Mouse (Mus musculus): ENCODE data around the gene 2300002M23Rik. TPM values are rescaled to one million over a fixed set of nuclear protein-coding genes. Genes with fewer than 3 reads are reported as not detected.

2300002M23Rik gene
- polyA plus RNA-seq, 1 experiment from 2014 or later = not detected

DNA sequence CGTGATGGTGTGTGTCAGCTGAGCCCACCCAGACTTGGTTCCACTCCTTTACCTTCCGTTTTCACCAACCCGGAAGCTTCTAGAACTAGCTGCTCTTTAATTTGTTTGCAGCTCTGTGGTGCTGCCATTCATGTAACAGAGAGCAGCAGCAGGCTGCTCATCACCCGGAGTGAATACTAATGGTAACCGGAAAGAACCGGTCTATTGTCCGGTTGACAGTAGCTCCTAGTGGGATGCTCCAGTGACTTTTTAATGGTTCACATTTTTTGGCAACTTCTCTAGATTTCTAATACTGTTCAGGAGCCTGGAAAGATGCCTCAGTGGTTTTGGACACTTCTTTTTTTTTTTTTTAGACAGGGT lies 23.9 kb downstream of the 2300002M23Rik start:
- Histone ChIP-seq H3K9ac (no peak overlapping the region), H3K4me2 (no peak overlapping the region), H3K4me1 (peaks cover 4% of the 10 kb centered on the region; the same call in 1 of the 2 replicates), H3K9me3 (0 out of 2 replicates have a peak, but pooled peaks cover 4% of the 10 kb centered on the region), H3K36me3 (replicated peaks) (no peaks in the 10 kb centered on the region), H3K4me3 (replicated peaks) (no peak overlapping the region), H3K27me3 (0 out of 2 replicates have a peak, but pooled peaks cover under 1% of the 10 kb centered on the region), H3K27ac (no peak overlapping the region)
- no peak for ATAC-seq (ENCODE audit: low FRiP score)
- WGBS = 83% methylated on average over 7 of the region's 7 CpGs

GRCm38 (mm10) chr17:35591731-35592130 lies 24.5 kb downstream of the 2300002M23Rik start:
- 96% methylated on average over 15 of the region's 15 CpGs for WGBS
- no peak for ATAC-seq (ENCODE audit: low FRiP score)
- H3K4me3 ChIP-seq (replicated peaks) = no peak overlapping the region
- no peaks in the 10 kb centered on the region for H3K27me3 ChIP-seq
- no peak overlapping the region for H3K4me2 ChIP-seq
- no peak overlapping the region for H3K9ac ChIP-seq
- no peak overlapping the region for H3K27ac ChIP-seq
- peaks cover 4% of the 10 kb centered on the region; the same call in 1 of the 2 replicates for H3K4me1 ChIP-seq
- H3K9me3 ChIP-seq = 0 out of 2 replicates have a peak, but pooled peaks cover 4% of the 10 kb centered on the region
- no peaks in the 10 kb centered on the region for H3K36me3 ChIP-seq (replicated peaks)

GRCm38 (mm10) chr17:35592131-35592530 lies 24.9 kb downstream of the 2300002M23Rik start:
- H3K4me1 ChIP-seq = peaks cover 4% of the 10 kb centered on the region; the same call in 1 of the 2 replicates
- no peak overlapping the region for H3K4me2 ChIP-seq
- no peak overlapping the region for H3K27ac ChIP-seq
- no peak overlapping the region for H3K4me3 ChIP-seq (replicated peaks)
- 91% methylated on average over 9 of the region's 9 CpGs for WGBS
- 0 out of 2 replicates have a peak, but pooled peaks cover 3% of the 10 kb centered on the region for H3K9me3 ChIP-seq
- no peaks in the 10 kb centered on the region for H3K27me3 ChIP-seq
- H3K36me3 ChIP-seq (replicated peaks) = no peaks in the 10 kb centered on the region
- no peak overlapping the region for H3K9ac ChIP-seq
- no peak for ATAC-seq (ENCODE audit: low FRiP score)

- H3K4me1 ChIP-seq = no peaks in the 10 kb centered on the region
- H3K27me3 ChIP-seq = no peaks in the 10 kb centered on the region
- no peak for ATAC-seq (ENCODE audit: low FRiP score)
- H3K27ac ChIP-seq = no peak overlapping the region
- H3K9me3 ChIP-seq = no peaks in the 10 kb centered on the region
- no peak overlapping the region for H3K9ac ChIP-seq
- WGBS = 45% methylated on average over 4 of the region's 4 CpGs
- H3K4me3 ChIP-seq (replicated peaks) = no peak overlapping the region
- no peak overlapping the region for H3K4me2 ChIP-seq
- no peaks in the 10 kb centered on the region for H3K36me3 ChIP-seq (replicated peaks)
Observed at GRCm38 (mm10) chr17:35593786-35594185, 26.5 kb downstream of the 2300002M23Rik start.

GRCm38 (mm10) chr17:35594456-35594855 lies 27.2 kb downstream of the 2300002M23Rik start:
- Histone ChIP-seq H3K27me3 (no peaks in the 10 kb centered on the region), H3K36me3 (replicated peaks) (no peaks in the 10 kb centered on the region), H3K4me1 (no peaks in the 10 kb centered on the region), H3K9ac (no peak overlapping the region), H3K4me3 (replicated peaks) (no peak overlapping the region), H3K4me2 (no peak overlapping the region), H3K9me3 (no peaks in the 10 kb centered on the region), H3K27ac (no peak overlapping the region)
- ATAC-seq (ENCODE audit: low FRiP score) = no peak
- WGBS = 90% methylated on average over 7 of the region's 7 CpGs

DNA sequence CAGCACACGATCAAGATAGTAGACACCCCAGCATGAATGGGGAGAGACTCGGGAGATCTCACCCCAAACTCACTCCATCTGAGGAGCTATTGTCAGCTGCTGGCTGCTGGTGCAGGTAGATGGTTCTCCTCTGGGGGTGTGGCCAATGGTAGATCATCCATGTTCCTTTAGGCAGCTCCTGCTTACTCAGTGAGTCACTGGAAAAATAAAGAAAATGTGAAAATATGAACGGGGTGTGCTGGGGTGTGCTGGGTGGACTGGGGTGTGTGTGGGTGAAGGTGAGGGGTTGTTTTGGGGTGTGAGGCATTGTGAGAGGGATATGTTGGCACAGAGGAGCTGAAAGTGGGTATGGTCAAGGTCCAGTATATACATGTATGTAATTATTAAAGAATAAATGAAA lies 30.1 kb downstream of the 2300002M23Rik start:
- Histone ChIP-seq H3K27me3 (no peaks in the 10 kb centered on the region; the same call in 1 of the 2 replicates), H3K4me3 (replicated peaks) (no peak overlapping the region), H3K9me3 (no peaks in the 10 kb centered on the region), H3K27ac (no peak overlapping the region), H3K9ac (no peak overlapping the region), H3K4me1 (no peaks in the 10 kb centered on the region), H3K4me2 (no peak overlapping the region), H3K36me3 (replicated peaks) (no peaks in the 10 kb centered on the region)
- 92% methylated on average over 3 of the region's 3 CpGs for WGBS
- ATAC-seq (ENCODE audit: low FRiP score) = no peak

DNA sequence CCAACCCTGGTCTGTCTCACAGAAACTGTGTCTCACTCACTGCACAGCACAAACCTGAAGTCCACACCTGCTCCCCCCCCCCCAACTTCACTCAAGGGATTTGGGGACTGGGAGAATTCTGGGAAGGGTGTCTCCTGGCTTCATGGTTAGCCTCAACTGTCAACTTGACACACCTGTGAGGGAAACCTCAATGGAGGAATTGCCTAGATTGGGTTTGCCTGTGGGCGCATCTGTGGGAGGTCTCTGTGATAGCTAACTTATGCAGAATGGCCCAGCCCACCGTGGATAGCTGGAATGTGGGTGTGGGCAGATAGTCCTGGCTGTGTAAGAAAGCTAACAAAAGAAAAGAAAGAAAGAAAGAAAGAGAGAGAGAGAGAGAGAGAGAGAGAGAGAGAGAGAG lies 34.0 kb downstream of the 2300002M23Rik start, which contains the start of gene Sfta2:
TSS of gene Sfta2 (plus strand) at position 301 of the 400 bp plus-strand sequence.
- H3K4me1 ChIP-seq = no peaks in the 10 kb centered on the region
- no peak within 1 kb of the TSS for H3K4me3 ChIP-seq (replicated peaks)
- WGBS = 69% methylated on average over 2 of the region's 2 CpGs

DNA sequence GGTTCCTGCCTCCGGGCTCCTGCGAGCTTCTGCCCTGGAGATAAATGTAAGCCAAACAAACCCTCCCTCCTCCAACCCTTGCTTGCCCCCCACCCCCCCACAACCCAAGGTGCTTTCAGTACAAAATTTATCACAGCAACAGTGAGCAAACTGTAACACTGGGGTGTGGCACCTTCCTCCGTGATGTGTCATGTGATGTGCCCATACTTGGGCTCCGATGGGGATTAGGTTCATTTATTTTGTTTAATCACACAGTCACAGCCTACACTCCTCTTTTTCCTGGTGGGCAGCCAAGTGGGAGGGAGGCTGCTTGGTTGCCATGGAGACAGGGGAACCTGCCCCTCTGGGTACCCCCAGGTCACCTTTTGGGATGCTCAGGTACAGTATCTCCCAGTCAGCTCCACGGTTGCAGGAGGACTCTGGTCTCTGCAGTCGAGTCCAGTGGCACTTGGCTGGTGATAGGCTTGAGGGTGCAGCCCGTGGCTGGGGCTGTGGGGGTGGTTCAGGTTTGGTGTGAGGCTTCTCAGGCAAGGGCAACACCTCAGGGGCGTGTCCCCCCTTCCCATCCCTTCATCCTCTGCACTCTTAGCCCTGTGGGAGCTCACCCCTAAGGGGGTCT lies 34.6 kb downstream of the 2300002M23Rik start:
- no peak for ATAC-seq (ENCODE audit: low FRiP score)
- no peak overlapping the region for H3K4me3 ChIP-seq (replicated peaks)
- WGBS = 62% methylated on average over 8 of the region's 8 CpGs

More for the DNA sequence above, 34.0 kb downstream of the 2300002M23Rik start, which contains the start of gene Sfta2:
- H3K27me3 ChIP-seq = no peaks in the 10 kb centered on the region; the same call in 1 of the 2 replicates
- no peak within 1 kb of the TSS for H3K4me2 ChIP-seq
- ATAC-seq (ENCODE audit: low FRiP score) = no peak
- no peaks in the 10 kb centered on the region for H3K36me3 ChIP-seq (replicated peaks)
- H3K9me3 ChIP-seq = no peaks in the 10 kb centered on the region
- no peak within 1 kb of the TSS for H3K27ac ChIP-seq
- no peak within 1 kb of the TSS for H3K9ac ChIP-seq

DNA sequence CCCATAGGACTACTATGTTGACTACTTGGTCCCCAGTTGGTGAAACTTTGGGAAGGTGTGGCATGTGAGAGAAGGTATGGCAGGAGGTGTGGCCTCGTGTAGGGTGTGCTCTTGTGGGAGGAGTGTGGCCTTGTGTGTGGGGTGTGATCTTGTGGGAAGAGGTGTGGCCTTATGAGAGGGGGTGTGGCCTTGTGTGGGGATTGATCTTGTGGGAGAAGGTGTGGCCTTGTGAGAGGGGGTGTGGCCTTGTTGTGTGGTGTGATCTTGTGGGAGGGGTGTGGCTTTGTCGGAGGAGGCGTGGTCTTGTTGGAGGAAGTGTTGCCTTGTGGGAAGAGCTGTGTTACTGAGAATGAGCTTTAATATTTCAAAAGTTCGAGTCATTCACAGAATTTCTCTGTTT lies 49.9 kb downstream of the 2300002M23Rik start:
- H3K9ac ChIP-seq = no peak overlapping the region
- 83% methylated on average over 4 of the region's 4 CpGs for WGBS
- no peak overlapping the region for H3K4me2 ChIP-seq
- H3K9me3 ChIP-seq = no peaks in the 10 kb centered on the region
- no peak overlapping the region for H3K27ac ChIP-seq
- no peaks in the 10 kb centered on the region for H3K27me3 ChIP-seq
- no peaks in the 10 kb centered on the region for H3K4me1 ChIP-seq
- H3K36me3 ChIP-seq (replicated peaks) = no peaks in the 10 kb centered on the region
- no peak for ATAC-seq (ENCODE audit: low FRiP score)
- H3K4me3 ChIP-seq (replicated peaks) = no peak overlapping the region

More for the DNA sequence above, 34.6 kb downstream of the 2300002M23Rik start:
- H3K27me3 ChIP-seq = no peaks in the 10 kb centered on the region; the same call in 1 of the 2 replicates
- no peak overlapping the region for H3K9ac ChIP-seq
- H3K4me2 ChIP-seq = no peak overlapping the region
- no peak overlapping the region for H3K27ac ChIP-seq
- H3K4me1 ChIP-seq = no peaks in the 10 kb centered on the region
- H3K9me3 ChIP-seq = no peaks in the 10 kb centered on the region
- H3K36me3 ChIP-seq (replicated peaks) = no peaks in the 10 kb centered on the region

Other genes starting within 250 kb of the 2300002M23Rik start
- gene H2-Q1, start 247.0 kb upstream of the 2300002M23Rik start, polyA plus RNA-seq (2016; fragmentation: Nextera tagmentation; extraction: Ambion mirVana) = not detected in 2 replicates
- not detected in 2 replicates for gene H2-Q2, start 225.2 kb upstream of the 2300002M23Rik start, polyA plus RNA-seq (2016; fragmentation: Nextera tagmentation; extraction: Ambion mirVana)
- 1.3 and 1.6 TPM in 2 replicates for gene H2-Q4, start 187.8 kb upstream of the 2300002M23Rik start, polyA plus RNA-seq (2016; fragmentation: Nextera tagmentation; extraction: Ambion mirVana)
- gene H2-Q6, start 142.6 kb upstream of the 2300002M23Rik start, polyA plus RNA-seq (2016; fragmentation: Nextera tagmentation; extraction: Ambion mirVana) = 0.23 and 0.34 TPM in 2 replicates
- gene H2-Q7, start 128.3 kb upstream of the 2300002M23Rik start, polyA plus RNA-seq (2016; fragmentation: Nextera tagmentation; extraction: Ambion mirVana) = 5.1 and 5.6 TPM in 2 replicates
- gene H2-Q10, start 97.4 kb upstream of the 2300002M23Rik start, polyA plus RNA-seq (2016; fragmentation: Nextera tagmentation; extraction: Ambion mirVana) = 0.04 TPM in 1 of 2 replicates, not detected in the other
- 0.14 TPM in 1 of 2 replicates, not detected in the other for gene Pou5f1, start 61.4 kb upstream of the 2300002M23Rik start, polyA plus RNA-seq (2016; fragmentation: Nextera tagmentation; extraction: Ambion mirVana)
- 53.4 and 59.0 TPM in 2 replicates for gene Tcf19, start 50.6 kb upstream of the 2300002M23Rik start, polyA plus RNA-seq (2016; fragmentation: Nextera tagmentation; extraction: Ambion mirVana)
- gene Cchcr1, start 50.4 kb upstream of the 2300002M23Rik start, polyA plus RNA-seq (2016; fragmentation: Nextera tagmentation; extraction: Ambion mirVana) = 19.0 and 19.1 TPM in 2 replicates
- 1.1 and 1.5 TPM in 2 replicates for gene Psors1c2, start 34.2 kb upstream of the 2300002M23Rik start, polyA plus RNA-seq (2016; fragmentation: Nextera tagmentation; extraction: Ambion mirVana)
- gene Cdsn, start 15.3 kb upstream of the 2300002M23Rik start, polyA plus RNA-seq (2016; fragmentation: Nextera tagmentation; extraction: Ambion mirVana) = not detected in 2 replicates
- not detected in 2 replicates for gene Sfta2, start 34.1 kb downstream of the 2300002M23Rik start, polyA plus RNA-seq (2016; fragmentation: Nextera tagmentation; extraction: Ambion mirVana)
- not detected in 2 replicates for gene Gm9573, start 59.2 kb downstream of the 2300002M23Rik start, polyA plus RNA-seq (2016; fragmentation: Nextera tagmentation; extraction: Ambion mirVana)
- gene Mucl3, start 76.2 kb downstream of the 2300002M23Rik start, polyA plus RNA-seq (2016; fragmentation: Nextera tagmentation; extraction: Ambion mirVana) = 0.09 TPM in 1 of 2 replicates, not detected in the other
- gene Vars2, start 100.1 kb downstream of the 2300002M23Rik start, polyA plus RNA-seq (2016; fragmentation: Nextera tagmentation; extraction: Ambion mirVana) = 16.8 and 22.3 TPM in 2 replicates
- gene Gtf2h4, start 106.3 kb downstream of the 2300002M23Rik start, polyA plus RNA-seq (2016; fragmentation: Nextera tagmentation; extraction: Ambion mirVana) = 39.0 and 40.7 TPM in 2 replicates
- 176 and 185 TPM in 2 replicates for gene Ddr1, start 137.2 kb downstream of the 2300002M23Rik start, polyA plus RNA-seq (2016; fragmentation: Nextera tagmentation; extraction: Ambion mirVana)